In the genomic region with DNA sequence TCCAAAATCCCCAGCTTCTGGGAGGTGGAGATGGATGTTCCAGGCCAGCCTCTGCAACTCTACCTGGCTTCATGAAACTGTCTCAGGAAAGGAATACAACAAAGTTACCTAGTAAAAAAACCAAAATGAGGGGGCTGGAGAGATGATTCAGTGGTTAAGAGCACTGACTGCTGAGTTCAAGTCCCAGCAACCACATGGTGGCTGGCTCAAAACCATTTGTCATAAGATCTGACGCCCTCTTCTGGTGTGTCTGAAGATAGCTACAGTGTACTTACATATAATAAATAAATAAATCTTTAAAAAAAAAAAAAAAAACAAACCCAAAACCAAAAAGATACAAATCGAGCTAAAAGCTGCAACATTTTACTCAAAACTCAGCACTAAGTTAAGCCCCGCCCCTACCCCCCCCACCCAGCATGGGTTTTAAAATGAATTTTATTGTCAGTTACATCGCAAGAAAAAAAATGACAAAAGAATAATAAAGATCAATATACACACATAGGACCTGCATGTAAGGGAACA, we compare ENCODE assay signal across 8 mouse cellular contexts. TPM values are rescaled to one million over a fixed set of nuclear protein-coding genes. Genes with fewer than 3 reads are reported as not detected.
DNase-seq lines count a peak whose midpoint lies in the region; ATAC-seq and TF ChIP-seq lines count a peak whose summit lies in the region.

No protein-coding gene starts in this region.

- peak; percentile 69 for TF ChIP-seq CTCF in layer of hippocampus, adult 2 months (conservative IDR thresholded peaks at IDR 0.05)
- no peak for TF ChIP-seq CTCF in heart, postnatal 0 days (IDR thresholded peaks at IDR 0.05; ENCODE audit: low read depth)
- TF ChIP-seq CTCF in liver, postnatal 0 days (IDR thresholded peaks at IDR 0.05; ENCODE audit: low read depth), result peak; percentile 22

- no peak for ATAC-seq in heart, postnatal 0 days (ENCODE audit: insufficient read depth, low read depth)
- no peak; the same call in 1 of the 2 replicates for ATAC-seq in liver, postnatal 0 days
- ATAC-seq in megakaryocyte progenitor cell, adult 5-6 weeks (replicated peaks; ENCODE audit: poor library complexity), result no peak

- peak overlapping the region; percentile 89 for H3K4me3 ChIP-seq in layer of hippocampus, adult 2 months
- H3K4me3 ChIP-seq in brown adipose tissue, adult 24 weeks (ENCODE audit: insufficient read depth, low read depth, low read length), result peak overlapping the region; percentile 88
- H3K4me3 ChIP-seq in heart, postnatal 0 days (ENCODE audit: low read depth, low read length), result peak overlapping the region; percentile 75
- H3K4me3 ChIP-seq in liver, postnatal 0 days (ENCODE audit: low read depth, low read length), result peak overlapping the region; percentile 62

- H3K4me1 ChIP-seq in brown adipose tissue, adult 24 weeks (ENCODE audit: control insufficient read depth, insufficient read depth, insufficient read length, low read length), result no peaks in the 10 kb centered on the region
- H3K4me1 ChIP-seq in heart, postnatal 0 days (ENCODE audit: control insufficient read depth, insufficient read depth), result no peaks in the 10 kb centered on the region
- no peaks in the 10 kb centered on the region for H3K4me1 ChIP-seq in liver, postnatal 0 days (ENCODE audit: insufficient read depth)

- 2% methylated on average over 4 of the region's 4 CpGs for WGBS in heart, postnatal 0 days
- WGBS in liver, postnatal 0 days (ENCODE audit: insufficient replicate concordance), result 3% methylated on average over 4 of the region's 4 CpGs

- TF ChIP-seq EP300 in heart, postnatal 0 days (IDR thresholded peaks at IDR 0.05; ENCODE audit: low read depth), result no peak
- TF ChIP-seq EP300 in liver, postnatal 0 days (IDR thresholded peaks at IDR 0.05; ENCODE audit: low read depth), result no peak

- DNase-seq in layer of hippocampus, adult 2 months (ENCODE audit: low spot score in 2 of 2), result no peak
- DNase-seq in layer of hippocampus, adult 8-10 months (ENCODE audit: low spot score in 2 of 2), result no peak
- peak; percentile 7 for DNase-seq in heart, postnatal 0 days (ENCODE audit: low spot score)
- DNase-seq in liver, postnatal 0 days, result no peak
- no peak for DNase-seq in right cerebral cortex, postnatal 14 days
- DNase-seq in adrenal gland, adult 8-10 months, result no peak

- H3K9me3 ChIP-seq in heart, postnatal 0 days (replicated peaks; ENCODE audit: control insufficient read depth, low read length), result no peaks in the 10 kb centered on the region
- H3K9me3 ChIP-seq in liver, postnatal 0 days (ENCODE audit: low read length), result no peaks in the 10 kb centered on the region

- peaks cover 23% of the 10 kb centered on the region for H3K36me3 ChIP-seq in heart, postnatal 0 days (replicated peaks; ENCODE audit: control insufficient read depth, insufficient read depth, low read length)
- H3K36me3 ChIP-seq in liver, postnatal 0 days (replicated peaks; ENCODE audit: insufficient read depth, low read length), result peaks cover 17% of the 10 kb centered on the region

- no peaks in the 10 kb centered on the region for H3K27me3 ChIP-seq in heart, postnatal 0 days (ENCODE audit: control insufficient read depth, insufficient read depth, low read length)
- no peaks in the 10 kb centered on the region for H3K27me3 ChIP-seq in liver, postnatal 0 days (ENCODE audit: insufficient read depth, low read length)

- H3K27ac ChIP-seq in layer of hippocampus, adult 2 months, result peak overlapping the region; percentile 96
- H3K27ac ChIP-seq in brown adipose tissue, adult 24 weeks (replicated peaks; ENCODE audit: low read depth, low read length), result peak overlapping the region; percentile 73
- peak overlapping the region; percentile 94 for H3K27ac ChIP-seq in heart, postnatal 0 days (ENCODE audit: low read depth)
- peak overlapping the region; percentile 95 for H3K27ac ChIP-seq in liver, postnatal 0 days (ENCODE audit: low read depth)

- H3K9ac ChIP-seq in heart, postnatal 0 days (replicated peaks; ENCODE audit: low read depth, low read length), result peak overlapping the region; percentile 76
- peak overlapping the region; percentile 82 for H3K9ac ChIP-seq in liver, postnatal 0 days (replicated peaks)

- peak overlapping the region; percentile 68 for H3K4me2 ChIP-seq in heart, postnatal 0 days (ENCODE audit: low read depth, low read length)
- H3K4me2 ChIP-seq in liver, postnatal 0 days (ENCODE audit: low read depth, low read length), result peak overlapping the region; percentile 77

RNA-seq across cellular contexts. Expression of gene Pcbd2, which starts 0.5 kb away (rescaled TPM):
- 10 to 100 TPM; 33.2 to 35.2 TPM for total RNA-seq in layer of hippocampus, adult 2 months (2021)
- 10 to 100 TPM; 28.8 to 41.8 (median 38.5) TPM for total RNA-seq in layer of hippocampus, adult 8-10 months (2022)
- polyA plus RNA-seq in brown adipose tissue, adult 24 weeks (2012; ENCODE audit: insufficient read depth, insufficient read length, missing spikeins), result 80.7 and 86.3 TPM in 2 replicates
- total RNA-seq in heart, postnatal 0 days (2014; rRNA removed; ENCODE audit: low replicate concordance), result 12.1 and 25.1 TPM in 2 replicates
- 54.7 and 63.5 TPM in 2 replicates for polyA plus RNA-seq in heart, postnatal 0 days (2015; fragmentation: Nextera tagmentation; extraction: Ambion mirVana)
- polyA plus RNA-seq in liver, postnatal 0 days (2015; fragmentation: Nextera tagmentation; extraction: Ambion mirVana), result 49.2 and 52.7 TPM in 2 replicates
- total RNA-seq in megakaryocyte progenitor cell, adult 5-6 weeks (2015), result 38.6 and 40.9 TPM in 2 replicates
- total RNA-seq in megakaryocyte progenitor cell, adult 5-6 weeks (2017), result 18.4 and 25.6 TPM in 2 replicates
- total RNA-seq in adrenal gland, adult 8-10 months (2022), result 10 to 100 TPM; 69.2 to 80.6 (median 74.7) TPM

RNA-seq across cellular contexts. Expression of gene Txndc15, which starts 12.2 kb away (rescaled TPM):
- total RNA-seq in layer of hippocampus, adult 2 months (2021), result 10 to 100 TPM; 68.6 to 69.0 TPM
- total RNA-seq in layer of hippocampus, adult 8-10 months (2022), result 10 to 100 TPM; 68.6 to 75.2 (median 72.6) TPM
- 42.2 and 43.3 TPM in 2 replicates for polyA plus RNA-seq in brown adipose tissue, adult 24 weeks (2012; ENCODE audit: insufficient read depth, insufficient read length, missing spikeins)
- total RNA-seq in heart, postnatal 0 days (2014; rRNA removed; ENCODE audit: low replicate concordance), result 49.1 and 69.1 TPM in 2 replicates
- 65.0 and 65.8 TPM in 2 replicates for polyA plus RNA-seq in heart, postnatal 0 days (2015; fragmentation: Nextera tagmentation; extraction: Ambion mirVana)
- 42.3 and 44.9 TPM in 2 replicates for polyA plus RNA-seq in liver, postnatal 0 days (2015; fragmentation: Nextera tagmentation; extraction: Ambion mirVana)
- 27.5 and 27.8 TPM in 2 replicates for total RNA-seq in megakaryocyte progenitor cell, adult 5-6 weeks (2015)
- total RNA-seq in megakaryocyte progenitor cell, adult 5-6 weeks (2017), result 42.2 and 53.1 TPM in 2 replicates
- 10 to 100 TPM; 77.7 to 92.8 (median 82.7) TPM for total RNA-seq in adrenal gland, adult 8-10 months (2022)

RNA-seq across cellular contexts. Expression of gene B230219D22Rik, which starts 33.7 kb away (rescaled TPM):
- total RNA-seq in layer of hippocampus, adult 2 months (2021), result 10 to 100 TPM; 75.1 to 75.5 TPM
- 10 to 100 TPM; 67.1 to 69.6 (median 68.9) TPM for total RNA-seq in layer of hippocampus, adult 8-10 months (2022)
- polyA plus RNA-seq in brown adipose tissue, adult 24 weeks (2012; ENCODE audit: insufficient read depth, insufficient read length, missing spikeins), result 23.8 and 27.0 TPM in 2 replicates
- 95.1 and 118 TPM in 2 replicates for total RNA-seq in heart, postnatal 0 days (2014; rRNA removed; ENCODE audit: low replicate concordance)
- polyA plus RNA-seq in heart, postnatal 0 days (2015; fragmentation: Nextera tagmentation; extraction: Ambion mirVana), result 34.8 and 36.0 TPM in 2 replicates
- polyA plus RNA-seq in liver, postnatal 0 days (2015; fragmentation: Nextera tagmentation; extraction: Ambion mirVana), result 8.6 and 9.0 TPM in 2 replicates
- 65.0 and 76.9 TPM in 2 replicates for total RNA-seq in megakaryocyte progenitor cell, adult 5-6 weeks (2015)
- 35.9 and 39.5 TPM in 2 replicates for total RNA-seq in megakaryocyte progenitor cell, adult 5-6 weeks (2017)
- 10 to 100 TPM; 60.0 to 63.6 (median 61.4) TPM for total RNA-seq in adrenal gland, adult 8-10 months (2022)

RNA-seq across cellular contexts. Expression of gene Catsper3, which starts 57.7 kb away (rescaled TPM):
- total RNA-seq in layer of hippocampus, adult 2 months (2021), result under 1 TPM in 1 of 2 experiments, not detected in 1; 0.27 TPM
- under 1 TPM; 0.29 to 0.64 (median 0.48) TPM for total RNA-seq in layer of hippocampus, adult 8-10 months (2022)
- polyA plus RNA-seq in brown adipose tissue, adult 24 weeks (2012; ENCODE audit: insufficient read depth, insufficient read length, missing spikeins), result not detected in 2 replicates
- total RNA-seq in heart, postnatal 0 days (2014; rRNA removed; ENCODE audit: low replicate concordance), result not detected in 2 replicates
- 0.08 and 0.11 TPM in 2 replicates for polyA plus RNA-seq in heart, postnatal 0 days (2015; fragmentation: Nextera tagmentation; extraction: Ambion mirVana)
- 0.13 TPM in 2 replicates for polyA plus RNA-seq in liver, postnatal 0 days (2015; fragmentation: Nextera tagmentation; extraction: Ambion mirVana)
- 0.37 TPM in 1 of 2 replicates, not detected in the other for total RNA-seq in megakaryocyte progenitor cell, adult 5-6 weeks (2015)
- not detected in 2 replicates for total RNA-seq in megakaryocyte progenitor cell, adult 5-6 weeks (2017)
- 1 to 10 TPM in 1 of 4 experiments, under 1 TPM in 3; 0.32 to 1.1 (median 0.39) TPM for total RNA-seq in adrenal gland, adult 8-10 months (2022)
